Mouse (Mus musculus): Measurements from ENCODE around the gene Hhatl. TPM values are rescaled to one million over a fixed set of nuclear protein-coding genes. Genes with fewer than 3 reads are reported as not detected.

The Hhatl gene
- polyA plus RNA-seq, 1 experiment from 2014 or later: not detected

- no peak overlapping the region for H3K9ac ChIP-seq (ENCODE audit: low read length)
- WGBS: 83% methylated on average over 6 of the region's 6 CpGs
Observed at GRCm38 (mm10) chr9:121828314-121828713, 36.0 kb upstream of the Hhatl start.

GRCm38 (mm10) chr9:121826356-121826755, 34.0 kb upstream of the Hhatl start:
- WGBS: 88% methylated on average over 3 of the region's 3 CpGs
- H3K9ac ChIP-seq (ENCODE audit: low read length): no peak overlapping the region
- no peak overlapping the region for H3K4me3 ChIP-seq (ENCODE audit: low read depth, low read length)
- H3K27me3 ChIP-seq (ENCODE audit: control insufficient read depth, insufficient read depth, low read length): no peaks in the 10 kb centered on the region
- no peaks in the 10 kb centered on the region for H3K9me3 ChIP-seq (ENCODE audit: control insufficient read depth, low read length)
- ATAC-seq (ENCODE audit: low FRiP score) (no peak), DNase-seq (ENCODE audit: low spot score, missing footprints) (peak; percentile 54)
- H3K27ac ChIP-seq (ENCODE audit: low read depth, low read length): no peak overlapping the region
- no peaks in the 10 kb centered on the region for H3K4me1 ChIP-seq (ENCODE audit: control insufficient read depth, insufficient read depth, low read length)
- no peak overlapping the region for H3K4me2 ChIP-seq
- H3K36me3 ChIP-seq (ENCODE audit: control insufficient read depth, insufficient read depth, low read length): no peaks in the 10 kb centered on the region

More at GRCm38 (mm10) chr9:121828314-121828713, 36.0 kb upstream of the Hhatl start:
- H3K4me1 ChIP-seq (ENCODE audit: control insufficient read depth, insufficient read depth, low read length): no peaks in the 10 kb centered on the region
- no peaks in the 10 kb centered on the region for H3K9me3 ChIP-seq (ENCODE audit: control insufficient read depth, low read length)
- H3K27me3 ChIP-seq (ENCODE audit: control insufficient read depth, insufficient read depth, low read length): no peaks in the 10 kb centered on the region
- DNase-seq (ENCODE audit: low spot score, missing footprints): no peak
- no peak for ATAC-seq (ENCODE audit: low FRiP score)
- H3K27ac ChIP-seq (ENCODE audit: low read depth, low read length): no peak overlapping the region
- H3K36me3 ChIP-seq (ENCODE audit: control insufficient read depth, insufficient read depth, low read length): no peaks in the 10 kb centered on the region
- H3K4me2 ChIP-seq: no peak overlapping the region
- H3K4me3 ChIP-seq (ENCODE audit: low read depth, low read length): no peak overlapping the region

- Histone ChIP-seq H3K9me3 (ENCODE audit: control insufficient read depth, low read length) (no peaks in the 10 kb centered on the region), H3K9ac (ENCODE audit: low read length) (no peak overlapping the region), H3K4me1 (ENCODE audit: control insufficient read depth, insufficient read depth, low read length) (no peaks in the 10 kb centered on the region), H3K4me2 (no peak overlapping the region), H3K27me3 (ENCODE audit: control insufficient read depth, insufficient read depth, low read length) (no peaks in the 10 kb centered on the region), H3K27ac (ENCODE audit: low read depth, low read length) (no peak overlapping the region), H3K36me3 (ENCODE audit: control insufficient read depth, insufficient read depth, low read length) (no peaks in the 10 kb centered on the region), H3K4me3 (ENCODE audit: low read depth, low read length) (no peak overlapping the region)
- 84% methylated on average over 7 of the region's 7 CpGs for WGBS
- ATAC-seq (ENCODE audit: low FRiP score): no peak
- DNase-seq (ENCODE audit: low spot score, missing footprints): no peak
Observed at GRCm38 (mm10) chr9:121823991-121824390, 31.7 kb upstream of the Hhatl start.

- no peak overlapping the region for H3K9ac ChIP-seq (ENCODE audit: low read length)
- H3K27ac ChIP-seq (ENCODE audit: low read depth, low read length): no peak overlapping the region
- H3K27me3 ChIP-seq (ENCODE audit: control insufficient read depth, insufficient read depth, low read length): no peaks in the 10 kb centered on the region
- ATAC-seq (ENCODE audit: low FRiP score) (no peak), DNase-seq (ENCODE audit: low spot score, missing footprints) (peak; percentile 41)
- WGBS: 94% methylated on average over 1 of the region's 1 CpGs
- no peaks in the 10 kb centered on the region for H3K9me3 ChIP-seq (ENCODE audit: control insufficient read depth, low read length)
- no peak overlapping the region for H3K4me2 ChIP-seq
- no peaks in the 10 kb centered on the region for H3K36me3 ChIP-seq (ENCODE audit: control insufficient read depth, insufficient read depth, low read length)
- H3K4me3 ChIP-seq (ENCODE audit: low read depth, low read length): no peak overlapping the region
- no peaks in the 10 kb centered on the region for H3K4me1 ChIP-seq (ENCODE audit: control insufficient read depth, insufficient read depth, low read length)
Observed at GRCm38 (mm10) chr9:121823051-121823450, 30.7 kb upstream of the Hhatl start.

- no peak overlapping the region for H3K4me2 ChIP-seq
- no peaks in the 10 kb centered on the region for H3K9me3 ChIP-seq (ENCODE audit: control insufficient read depth, low read length)
- WGBS: 85% methylated on average over 6 of the region's 6 CpGs
- no peaks in the 10 kb centered on the region for H3K27me3 ChIP-seq (ENCODE audit: control insufficient read depth, insufficient read depth, low read length)
- H3K27ac ChIP-seq (ENCODE audit: low read depth, low read length): no peak overlapping the region
- H3K4me1 ChIP-seq (ENCODE audit: control insufficient read depth, insufficient read depth, low read length): no peaks in the 10 kb centered on the region
- no peak overlapping the region for H3K4me3 ChIP-seq (ENCODE audit: low read depth, low read length)
- H3K9ac ChIP-seq (ENCODE audit: low read length): no peak overlapping the region
- DNase-seq (ENCODE audit: low spot score, missing footprints) (peak; percentile 72), ATAC-seq (ENCODE audit: low FRiP score) (no peak)
- no peaks in the 10 kb centered on the region for H3K36me3 ChIP-seq (ENCODE audit: control insufficient read depth, insufficient read depth, low read length)
Observed at GRCm38 (mm10) chr9:121822585-121822991, 30.3 kb upstream of the Hhatl start.

GRCm38 (mm10) chr9:121820765-121821164, 28.5 kb upstream of the Hhatl start:
- Histone ChIP-seq H3K4me2 (no peak overlapping the region), H3K9me3 (ENCODE audit: control insufficient read depth, low read length) (no peaks in the 10 kb centered on the region), H3K27ac (ENCODE audit: low read depth, low read length) (no peak overlapping the region), H3K27me3 (ENCODE audit: control insufficient read depth, insufficient read depth, low read length) (no peaks in the 10 kb centered on the region), H3K4me1 (ENCODE audit: control insufficient read depth, insufficient read depth, low read length) (no peaks in the 10 kb centered on the region), H3K4me3 (ENCODE audit: low read depth, low read length) (no peak overlapping the region), H3K9ac (ENCODE audit: low read length) (no peak overlapping the region), H3K36me3 (ENCODE audit: control insufficient read depth, insufficient read depth, low read length) (no peaks in the 10 kb centered on the region)
- DNase-seq (ENCODE audit: low spot score, missing footprints): no peak
- ATAC-seq (ENCODE audit: low FRiP score): no peak
- WGBS: 73% methylated on average over 5 of the region's 5 CpGs

GRCm38 (mm10) chr9:121819771-121820471, 27.6 kb upstream of the Hhatl start:
- 63% methylated on average over 7 of the region's 7 CpGs for WGBS
- DNase-seq (ENCODE audit: low spot score, missing footprints): peak; percentile 35
- no peak for ATAC-seq (ENCODE audit: low FRiP score)

GRCm38 (mm10) chr9:121819073-121819770, 26.9 kb upstream of the Hhatl start:
- H3K27ac ChIP-seq (ENCODE audit: low read depth, low read length): no peak overlapping the region
- WGBS: 81% methylated on average over 9 of the region's 9 CpGs
- no peak overlapping the region for H3K9ac ChIP-seq (ENCODE audit: low read length)
- no peak overlapping the region for H3K4me2 ChIP-seq
- H3K4me3 ChIP-seq (ENCODE audit: low read depth, low read length): no peak overlapping the region
- no peak for ATAC-seq (ENCODE audit: low FRiP score)
- no peaks in the 10 kb centered on the region for H3K4me1 ChIP-seq (ENCODE audit: control insufficient read depth, insufficient read depth, low read length)
- H3K27me3 ChIP-seq (ENCODE audit: control insufficient read depth, insufficient read depth, low read length): no peaks in the 10 kb centered on the region
- no peaks in the 10 kb centered on the region for H3K36me3 ChIP-seq (ENCODE audit: control insufficient read depth, insufficient read depth, low read length)
- peak; percentile 69 for DNase-seq (ENCODE audit: low spot score, missing footprints)
- no peaks in the 10 kb centered on the region for H3K9me3 ChIP-seq (ENCODE audit: control insufficient read depth, low read length)

More at GRCm38 (mm10) chr9:121819771-121820471, 27.6 kb upstream of the Hhatl start:
- Histone ChIP-seq H3K4me3 (ENCODE audit: low read depth, low read length) (no peak overlapping the region), H3K4me1 (ENCODE audit: control insufficient read depth, insufficient read depth, low read length) (no peaks in the 10 kb centered on the region), H3K4me2 (no peak overlapping the region), H3K27ac (ENCODE audit: low read depth, low read length) (no peak overlapping the region), H3K9me3 (ENCODE audit: control insufficient read depth, low read length) (no peaks in the 10 kb centered on the region), H3K27me3 (ENCODE audit: control insufficient read depth, insufficient read depth, low read length) (no peaks in the 10 kb centered on the region), H3K9ac (ENCODE audit: low read length) (no peak overlapping the region), H3K36me3 (ENCODE audit: control insufficient read depth, insufficient read depth, low read length) (no peaks in the 10 kb centered on the region)

- no peaks in the 10 kb centered on the region for H3K36me3 ChIP-seq (ENCODE audit: control insufficient read depth, insufficient read depth, low read length)
- no peak overlapping the region for H3K9ac ChIP-seq (ENCODE audit: low read length)
- ATAC-seq (ENCODE audit: low FRiP score): no peak
- H3K4me2 ChIP-seq: no peak overlapping the region
- DNase-seq (ENCODE audit: low spot score, missing footprints): peak; percentile 28
- H3K4me1 ChIP-seq (ENCODE audit: control insufficient read depth, insufficient read depth, low read length): peaks cover 9% of the 10 kb centered on the region
- no peak overlapping the region for H3K27ac ChIP-seq (ENCODE audit: low read depth, low read length)
- H3K9me3 ChIP-seq (ENCODE audit: control insufficient read depth, low read length): no peaks in the 10 kb centered on the region
- WGBS: 74% methylated on average over 6 of the region's 6 CpGs
- H3K27me3 ChIP-seq (ENCODE audit: control insufficient read depth, insufficient read depth, low read length): no peaks in the 10 kb centered on the region; the same call in 1 of the 2 replicates
- no peak overlapping the region for H3K4me3 ChIP-seq (ENCODE audit: low read depth, low read length)
Observed at GRCm38 (mm10) chr9:121815183-121815582, 22.9 kb upstream of the Hhatl start.

Measured in midbrain, embryonic 11.5 days (tissue).